Mouse (Mus musculus) CD8-positive naive resting alpha-beta T cell, adult 57 days (primary cell): ENCODE data around the gene Olig1. TPM values are rescaled to one million over a fixed set of nuclear protein-coding genes. Genes with fewer than 3 reads are reported as not detected.

ENCODE experiments used
- total RNA-seq: library from RNA; stranded (reverse); gene quantifications from one replicate; pipeline ENCODE4 v1.2.4, GENCODE M21; 2023

Olig1 gene
- not detected for total RNA-seq

GRCm38 (mm10) chr16:91269468-91270211 is at the start of gene Olig1:
TSS of gene Olig1 (plus strand) at chr16:91269772.

GRCm38 (mm10) chr16:91225233-91226037 is 44.1 kb upstream of the Olig1 start, which contains the start of gene Olig2:
TSS of gene Olig2 (plus strand) at chr16:91225457.

Other genes with a start within 250 kb of the Olig1 start
- 126 TPM for gene Paxbp1, start 225.2 kb upstream of the Olig1 start, total RNA-seq
- gene 4932438H23Rik, start 174.7 kb upstream of the Olig1 start, total RNA-seq, result not detected
- gene Olig2, start 44.3 kb upstream of the Olig1 start, total RNA-seq, result not detected
- gene Ifnar2, start 103.0 kb downstream of the Olig1 start, total RNA-seq, result 59.4 TPM
- not detected for gene Gm21970, start 121.9 kb downstream of the Olig1 start, total RNA-seq
- gene Il10rb, start 136.4 kb downstream of the Olig1 start, total RNA-seq, result 61.6 TPM
- 121 TPM for gene Ifnar1, start 215.5 kb downstream of the Olig1 start, total RNA-seq